Mouse (Mus musculus) embryonic fibroblast, embryonic 13.5 days (primary cell): ENCODE measurements at regions not wholly inside any gene's neighbourhood (a gene's known extent, or its start where the extent isn't known, plus 50 kb on each side); places are given as distances from the start of the nearest gene placed in this dataset.

ENCODE experiments used
- H3K27ac ChIP-seq: 2 replicates; pipeline ENCODE4 v1.5.1; 2012; ENCODE audit warnings: low read length, control low read depth, inconsistent platforms; ENCODE audit not compliant: insufficient read depth
- H3K4me1 ChIP-seq: 2 replicates; pipeline ENCODE4 v1.6.1; 2011; ENCODE audit warnings: low read length; ENCODE audit not compliant: control insufficient read depth, insufficient read depth
- H3K4me3 ChIP-seq: 2 replicates; pipeline ENCODE4 v1.5.1; 2011; ENCODE audit warnings: mild to moderate bottlenecking, control low read depth, low read length; ENCODE audit not compliant: insufficient read depth
- CTCF ChIP-seq: IDR thresholded peaks from 2 replicates; pipeline ENCODE4 v1.5.1; 2011; ENCODE audit warnings: mild to moderate bottlenecking, control low read depth, low read length, moderate library complexity, borderline replicate concordance; ENCODE audit not compliant: insufficient read depth
- POLR2A ChIP-seq: IDR thresholded peaks from 2 replicates; pipeline ENCODE4 v1.6.1; 2011; ENCODE audit warnings: low read depth, mild to moderate bottlenecking, control low read depth, low read length, moderate library complexity

DNA sequence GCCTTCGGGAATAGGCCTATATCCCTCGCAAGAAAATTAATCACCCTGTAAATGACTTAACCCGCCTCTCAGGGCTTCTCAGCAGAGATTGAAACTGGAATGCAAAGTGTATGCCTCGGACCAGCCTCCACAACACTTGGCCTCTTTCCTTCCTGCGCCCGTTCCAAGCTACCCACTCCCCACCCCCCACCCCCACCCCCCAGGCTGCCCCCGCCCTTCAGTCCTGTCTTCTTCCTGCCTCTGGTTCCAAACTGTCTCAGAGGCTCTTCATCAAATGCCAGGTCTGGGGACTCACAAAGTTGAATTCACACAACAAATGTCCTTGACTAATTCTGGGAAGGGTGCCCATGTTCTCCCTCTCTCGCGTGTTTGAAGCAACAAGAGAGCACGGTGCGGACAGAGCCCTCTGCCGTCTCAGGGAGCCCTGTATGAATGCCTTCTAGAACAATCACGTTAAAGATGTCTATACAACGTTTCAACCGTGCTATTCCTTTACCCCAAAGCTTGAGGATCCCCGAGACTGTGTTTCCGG, 505.3 kb downstream of the Vrk1 start:
- TF ChIP-seq POLR2A (no peak), CTCF (no peak)
- H3K4me3 ChIP-seq = no peak overlapping the region
- H3K4me1 ChIP-seq = 0 out of 2 replicates have a peak, but pooled peaks cover 3% of the 10 kb centered on the region
- H3K27ac ChIP-seq = no peak overlapping the region

DNA sequence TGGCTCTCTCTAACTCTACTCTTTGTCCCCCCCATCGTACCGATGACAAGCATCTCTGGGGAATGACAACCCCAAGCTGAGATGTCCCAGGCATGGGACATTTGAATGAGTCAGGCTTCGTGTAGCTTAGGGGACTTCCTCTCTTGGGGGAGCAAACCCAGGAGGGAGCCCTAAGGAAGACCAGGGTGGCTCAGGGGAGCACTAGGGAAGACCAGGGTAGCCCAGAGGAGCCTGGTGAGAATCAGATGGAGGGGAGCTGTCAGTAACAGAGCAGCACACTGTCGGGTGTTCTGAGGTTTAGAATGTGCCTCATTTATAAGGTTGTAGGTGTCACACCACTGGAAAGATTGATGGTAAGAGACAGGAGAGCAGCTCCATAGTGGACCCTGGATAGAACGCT, 509.1 kb downstream of the Vrk1 start:
- TF ChIP-seq CTCF = no peak
- TF ChIP-seq POLR2A = no peak
- Histone ChIP-seq H3K4me1 (0 out of 2 replicates have a peak, but pooled peaks cover 3% of the 10 kb centered on the region), H3K4me3 (no peak overlapping the region), H3K27ac (no peak overlapping the region)

DNA sequence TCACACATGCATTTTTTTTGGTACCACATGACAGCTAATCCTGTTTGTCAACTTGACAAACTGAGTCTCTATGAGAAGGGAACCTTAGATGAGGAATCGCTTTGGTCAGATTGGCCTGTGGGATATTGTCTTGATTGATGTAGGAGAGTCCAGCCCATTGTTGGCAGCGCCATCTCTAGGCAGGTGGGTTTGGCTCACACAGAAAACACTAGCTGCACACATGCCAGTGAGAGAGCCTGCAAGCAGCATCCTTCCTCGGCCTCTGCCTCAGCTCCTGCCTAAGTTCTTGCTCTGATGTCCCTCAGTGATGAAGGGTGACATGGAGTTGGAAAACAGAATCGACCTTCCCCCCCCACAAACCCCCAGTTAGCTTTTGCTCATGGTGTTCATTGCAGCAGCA, 514.4 kb downstream of the Vrk1 start:
- Histone ChIP-seq H3K4me3 (no peak overlapping the region), H3K4me1 (no peaks in the 10 kb centered on the region), H3K27ac (no peak overlapping the region)
- no peak for TF ChIP-seq CTCF
- TF ChIP-seq POLR2A = no peak

DNA sequence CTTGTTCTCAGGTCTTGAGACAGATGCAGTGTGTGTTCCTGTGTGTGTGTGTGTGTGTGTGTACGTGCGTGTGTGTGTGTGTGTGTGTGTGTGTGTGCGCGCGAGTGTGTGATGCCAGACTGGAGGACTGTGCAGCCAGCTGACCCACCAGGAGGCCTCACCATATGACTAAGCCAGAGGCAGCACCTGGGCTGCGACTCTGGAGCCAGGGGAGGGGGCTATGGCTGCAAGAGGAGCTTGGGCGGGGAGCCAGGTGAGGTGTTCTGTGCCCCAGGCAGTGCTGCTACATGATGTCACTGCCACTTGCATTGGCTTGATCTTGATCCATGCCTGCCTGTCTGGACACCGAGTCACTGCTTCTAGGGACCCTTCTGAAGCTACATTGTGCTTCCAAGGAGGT, 517.1 kb downstream of the Vrk1 start:
- no peaks in the 10 kb centered on the region for H3K4me1 ChIP-seq
- no peak overlapping the region for H3K4me3 ChIP-seq
- TF ChIP-seq CTCF (no peak), POLR2A (no peak)
- H3K27ac ChIP-seq = no peak overlapping the region

DNA sequence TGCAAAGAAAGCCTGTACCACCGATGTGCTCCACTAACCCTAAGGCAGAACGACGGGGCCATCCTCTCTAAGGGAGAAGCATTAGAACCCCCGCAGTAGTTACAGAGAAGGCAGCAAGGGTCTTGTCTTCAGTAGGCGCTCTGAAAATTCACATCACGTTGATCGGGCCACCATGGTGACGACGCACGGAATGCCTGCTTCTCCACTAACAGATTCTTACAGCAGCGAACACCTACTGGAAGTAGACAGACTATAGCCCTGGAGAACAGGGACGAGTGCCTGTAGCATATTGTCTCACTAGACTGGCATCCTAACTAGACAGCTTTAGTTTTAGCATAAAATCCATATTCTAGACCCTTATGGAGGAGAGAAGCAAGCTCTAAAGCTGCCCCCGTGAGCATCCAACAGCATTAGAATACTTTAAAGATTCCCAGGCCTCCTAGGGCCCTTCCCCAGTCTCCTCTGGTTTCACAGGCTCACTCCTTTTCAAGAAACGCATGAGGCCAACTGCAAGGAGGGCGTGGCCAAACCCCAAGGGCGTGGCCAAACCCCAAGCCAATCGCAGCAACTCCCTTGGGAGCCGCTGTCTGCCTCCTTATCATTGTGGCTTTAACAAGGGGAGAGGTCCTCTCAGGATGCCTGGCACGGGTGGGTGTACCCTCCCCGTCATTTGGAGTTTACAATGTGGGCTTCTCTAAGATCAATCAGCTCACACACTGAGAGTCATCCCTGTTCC, 517.8 kb downstream of the Vrk1 start:
- Histone ChIP-seq H3K4me3 (no peak overlapping the region), H3K27ac (no peak overlapping the region)
- TF ChIP-seq CTCF (no peak), POLR2A (no peak)

DNA sequence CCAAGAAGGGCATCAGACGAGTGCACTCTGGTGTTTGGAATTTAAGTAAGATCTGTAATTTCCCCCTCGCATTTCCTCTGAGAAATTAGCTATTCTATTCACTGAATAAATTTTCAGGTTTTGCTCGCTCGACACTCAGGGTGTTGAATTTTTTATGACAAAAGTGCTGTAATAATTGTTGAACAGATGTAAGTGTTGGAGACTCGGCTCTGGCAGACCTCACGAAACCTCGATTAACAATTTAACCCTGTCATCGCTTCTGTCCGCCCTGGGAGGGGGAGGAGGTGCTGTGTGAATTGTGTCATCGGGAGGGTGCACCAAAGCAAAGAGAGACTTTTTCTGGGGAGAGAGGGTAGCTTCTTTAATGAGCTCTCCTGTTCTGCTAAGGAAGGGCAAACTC, 518.5 kb downstream of the Vrk1 start:
- H3K4me3 ChIP-seq = no peak overlapping the region
- TF ChIP-seq POLR2A (no peak), CTCF (no peak)
- no peaks in the 10 kb centered on the region for H3K4me1 ChIP-seq
- no peak overlapping the region for H3K27ac ChIP-seq

More for the DNA sequence above, 517.8 kb downstream of the Vrk1 start:
- no peaks in the 10 kb centered on the region for H3K4me1 ChIP-seq

DNA sequence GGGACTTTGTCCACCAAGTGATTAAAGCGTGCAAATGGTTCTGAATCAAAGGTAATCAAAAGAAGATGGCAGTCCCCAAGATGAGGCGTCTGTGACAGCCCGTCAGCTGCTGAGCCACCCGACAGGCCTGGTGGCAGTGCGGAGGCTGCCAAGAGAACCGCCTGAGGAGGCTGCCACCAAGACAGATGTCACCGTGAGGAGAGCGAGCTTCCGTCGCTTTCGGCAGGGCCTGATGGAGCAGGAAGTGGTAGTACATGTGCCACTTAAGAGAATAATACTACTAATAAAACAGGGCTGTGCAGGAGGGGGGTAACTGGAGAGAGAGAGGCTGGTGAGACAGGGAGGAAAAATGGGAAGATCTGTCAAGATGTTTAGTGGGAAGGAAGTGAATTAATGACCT, 519.1 kb downstream of the Vrk1 start:
- TF ChIP-seq POLR2A (no peak), CTCF (no peak)
- no peak overlapping the region for H3K27ac ChIP-seq
- no peaks in the 10 kb centered on the region for H3K4me1 ChIP-seq
- no peak overlapping the region for H3K4me3 ChIP-seq

DNA sequence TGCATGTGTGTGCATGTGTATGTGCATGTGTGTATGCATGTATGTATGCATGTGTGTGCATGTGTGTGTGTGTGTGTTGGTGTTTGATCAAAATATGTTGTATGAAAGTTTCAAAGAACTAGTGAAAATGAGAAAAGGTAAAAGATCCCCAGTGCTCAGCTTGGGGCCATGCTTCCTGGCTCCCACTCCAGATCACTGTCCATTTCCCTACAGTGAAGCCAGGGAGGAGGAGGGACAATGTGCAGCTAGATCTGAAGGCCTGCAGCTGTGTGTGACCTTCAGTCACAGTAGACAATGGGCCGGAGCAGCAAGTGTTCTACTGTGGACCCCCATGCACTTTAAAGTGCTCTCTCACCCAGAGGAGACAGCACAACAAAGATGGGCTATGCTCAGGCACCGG, 525.1 kb downstream of the Vrk1 start:
- no peak for TF ChIP-seq CTCF
- TF ChIP-seq POLR2A = no peak
- Histone ChIP-seq H3K4me1 (no peaks in the 10 kb centered on the region), H3K27ac (no peak overlapping the region), H3K4me3 (no peak overlapping the region)

DNA sequence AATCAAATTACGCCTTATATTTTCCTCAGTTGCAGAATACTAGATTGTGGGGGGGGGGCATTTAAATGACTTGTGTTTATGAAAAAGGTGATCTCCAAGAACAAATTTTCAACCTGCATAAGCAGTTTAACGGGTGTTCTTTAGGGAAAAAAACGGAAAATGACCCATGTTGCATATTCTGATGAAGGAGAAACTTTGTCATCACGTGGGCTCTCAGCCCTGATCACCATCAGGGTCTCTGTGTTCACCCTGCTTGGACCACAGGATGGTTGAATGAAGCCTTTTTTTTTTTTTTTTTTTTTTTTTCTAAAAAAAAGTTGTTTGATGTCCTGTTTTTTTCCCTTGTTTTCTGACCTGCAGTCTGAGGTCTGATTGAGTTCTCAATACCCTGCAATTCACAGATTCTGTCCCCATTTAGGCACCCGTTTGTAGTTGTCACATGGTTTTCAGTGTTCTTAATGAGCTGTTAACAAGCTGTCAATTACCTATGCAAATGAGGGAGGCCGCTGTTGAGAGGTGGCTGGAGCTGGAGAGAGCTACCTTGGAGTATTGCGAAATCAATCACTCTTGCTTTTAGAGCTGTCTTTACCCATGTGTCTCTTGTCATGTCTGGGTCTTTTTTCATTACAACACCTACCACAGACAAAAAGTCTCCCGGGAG, 525.7 kb downstream of the Vrk1 start:
- Histone ChIP-seq H3K4me3 (no peak overlapping the region), H3K4me1 (no peaks in the 10 kb centered on the region), H3K27ac (no peak overlapping the region)
- TF ChIP-seq CTCF (no peak), POLR2A (no peak)

DNA sequence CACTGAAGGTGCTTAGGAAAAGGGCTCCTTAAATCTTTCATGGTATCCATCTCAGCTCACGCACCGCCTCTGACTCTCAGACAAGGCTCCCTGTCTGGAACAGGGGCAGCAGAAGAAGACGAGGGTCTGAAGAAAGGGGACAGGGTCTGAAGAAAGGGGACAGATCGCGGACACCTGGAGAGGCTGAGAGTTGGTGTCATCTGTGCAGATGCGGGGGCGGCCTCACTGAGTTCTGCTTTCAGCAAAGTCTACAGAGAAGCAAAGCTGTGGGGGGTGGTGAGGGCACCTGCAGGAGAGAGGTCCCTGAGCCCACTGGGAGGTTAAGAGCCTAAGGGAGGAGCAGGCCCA, 526.2 kb downstream of the Vrk1 start:
- H3K27ac ChIP-seq = no peak overlapping the region
- TF ChIP-seq POLR2A (no peak), CTCF (no peak)
- H3K4me1 ChIP-seq = no peaks in the 10 kb centered on the region

More for the DNA sequence above, 526.2 kb downstream of the Vrk1 start:
- H3K4me3 ChIP-seq = no peak overlapping the region
